Mouse (Mus musculus) bone marrow macrophage, adult 2 months (primary cell): Measurements from ENCODE around the gene Ythdf2. TPM values are rescaled to one million over a fixed set of nuclear protein-coding genes. Genes with fewer than 3 reads are reported as not detected.

Source experiments
- H3K27ac ChIP-seq: 2 replicates; pipeline ENCODE4 v1.5.1; 2012; ENCODE audit warnings: low read depth, low read length; ENCODE audit not compliant: insufficient read depth
- H3K4me1 ChIP-seq: 2 replicates; pipeline ENCODE4 v1.6.1; 2012; ENCODE audit warnings: low read length; ENCODE audit not compliant: control insufficient read depth, insufficient read depth
- H3K4me3 ChIP-seq: 2 replicates; pipeline ENCODE4 v1.5.1; 2012; ENCODE audit warnings: mild to moderate bottlenecking, low read length, moderate library complexity; ENCODE audit not compliant: insufficient read depth
- CTCF ChIP-seq: IDR thresholded peaks from 2 replicates; pipeline ENCODE4 v1.5.1; 2012; ENCODE audit warnings: low read depth, mild to moderate bottlenecking, low read length, moderate library complexity
- POLR2A ChIP-seq: IDR thresholded peaks from 2 replicates; pipeline ENCODE4 v1.6.1; 2012; ENCODE audit warnings: mild to moderate bottlenecking, low read depth, low read length, borderline replicate concordance
- polyA plus RNA-seq: library from polyadenylated mRNA; stranded (reverse); fragments of >200 nt; gene quantifications from 2 replicates; pipeline ENCODE4 v1.2.4, GENCODE M21; 2012; ENCODE audit not compliant: missing spikeins, insufficient read depth, insufficient read length

The Ythdf2 gene
- polyA plus RNA-seq, 1 experiment, result 51.4 TPM

DNA sequence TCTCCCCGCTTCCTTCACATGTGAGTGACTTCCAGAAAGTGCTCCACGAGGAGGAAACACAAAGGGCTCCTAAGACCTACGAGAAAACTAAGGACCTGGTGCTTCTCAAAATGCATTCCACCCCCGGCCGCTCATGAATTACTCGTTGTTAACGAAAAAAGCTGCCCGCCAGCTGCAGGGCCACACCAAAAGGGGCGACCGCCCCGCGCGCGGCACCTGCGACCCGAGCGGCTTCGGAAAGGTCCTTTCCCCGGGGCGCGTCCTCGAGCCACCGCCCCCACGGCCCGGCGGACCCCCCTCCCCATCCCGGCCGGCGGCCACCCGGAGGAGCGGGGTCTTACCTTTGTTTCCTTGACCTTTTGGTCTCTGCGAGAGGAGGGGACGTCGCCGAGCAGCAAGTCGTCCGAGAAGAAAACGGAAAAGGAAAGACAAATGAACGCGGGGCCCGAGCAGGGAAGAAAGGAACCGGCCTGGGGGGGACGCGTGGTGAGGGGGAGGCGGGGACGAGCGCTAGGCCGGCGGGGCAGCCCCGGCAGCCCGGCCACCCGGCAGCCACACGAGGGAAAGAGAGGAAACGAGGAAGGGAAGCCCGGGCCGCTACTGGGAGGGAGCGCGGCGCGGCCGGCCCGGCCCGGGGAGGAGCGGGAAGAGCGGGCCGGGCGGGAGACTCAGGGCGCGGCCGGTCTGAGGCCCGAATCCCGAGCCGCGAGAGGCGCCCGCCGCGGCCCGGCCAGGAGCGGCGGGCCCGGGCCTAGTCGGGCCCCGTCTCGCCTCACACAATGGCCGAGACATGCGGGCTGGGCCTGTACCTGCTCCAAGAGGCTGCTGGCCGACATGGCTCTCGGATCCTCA is 786 bp downstream of the Ythdf2 start:
- Histone ChIP-seq H3K4me1 (peaks cover 39% of the 10 kb centered on the region), H3K4me3 (peak overlapping the region; percentile 99), H3K27ac (peak overlapping the region; percentile 85)
- TF ChIP-seq POLR2A (no peak), CTCF (no peak)

DNA sequence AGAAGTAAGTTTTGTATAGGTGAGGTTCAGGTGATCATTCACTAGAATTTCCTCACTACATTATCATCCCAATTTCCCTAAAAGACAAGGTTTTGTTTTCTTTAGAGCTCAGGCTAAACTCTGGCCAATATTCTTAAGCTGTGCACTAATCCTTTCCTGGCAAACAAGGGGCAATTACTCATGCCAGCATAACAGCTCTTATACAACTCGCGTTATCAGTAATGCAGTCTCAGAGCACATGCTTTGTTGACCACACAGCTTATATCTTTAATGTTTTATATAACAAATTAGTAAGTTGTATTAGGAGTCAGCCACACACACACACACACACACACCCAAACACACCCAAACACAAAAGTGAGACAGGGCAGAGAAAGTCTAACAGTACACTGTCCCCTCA is 1.8 kb downstream of the Ythdf2 start:
- no peak overlapping the region for H3K27ac ChIP-seq

DNA sequence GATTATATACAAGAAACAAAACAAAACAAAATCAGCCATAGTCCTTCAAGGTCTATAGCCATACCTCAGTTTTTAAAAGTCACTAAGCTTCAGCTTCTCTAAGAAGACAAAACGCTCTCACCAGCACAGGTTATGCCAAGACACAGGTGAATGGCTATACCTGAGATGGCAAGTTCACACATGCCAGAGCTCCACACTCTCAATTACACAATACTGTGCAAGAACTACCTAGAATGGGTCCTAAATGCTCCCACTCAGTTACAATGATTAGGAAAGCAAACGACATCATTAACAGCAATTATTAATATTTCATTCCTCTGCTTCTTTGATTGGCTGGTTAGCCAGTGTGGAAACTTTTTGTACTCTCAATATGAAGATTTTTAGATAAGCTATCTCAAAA is 2.8 kb downstream of the Ythdf2 start:
- H3K4me1 ChIP-seq, result peaks cover 21% of the 10 kb centered on the region
- no peak overlapping the region for H3K27ac ChIP-seq
- no peak overlapping the region for H3K4me3 ChIP-seq
- TF ChIP-seq CTCF (no peak), POLR2A (no peak)

More for the DNA sequence above, 1.8 kb downstream of the Ythdf2 start:
- H3K4me3 ChIP-seq, result peak overlapping the region; percentile 99
- H3K4me1 ChIP-seq, result peaks cover 30% of the 10 kb centered on the region
- TF ChIP-seq POLR2A (no peak), CTCF (no peak)

DNA sequence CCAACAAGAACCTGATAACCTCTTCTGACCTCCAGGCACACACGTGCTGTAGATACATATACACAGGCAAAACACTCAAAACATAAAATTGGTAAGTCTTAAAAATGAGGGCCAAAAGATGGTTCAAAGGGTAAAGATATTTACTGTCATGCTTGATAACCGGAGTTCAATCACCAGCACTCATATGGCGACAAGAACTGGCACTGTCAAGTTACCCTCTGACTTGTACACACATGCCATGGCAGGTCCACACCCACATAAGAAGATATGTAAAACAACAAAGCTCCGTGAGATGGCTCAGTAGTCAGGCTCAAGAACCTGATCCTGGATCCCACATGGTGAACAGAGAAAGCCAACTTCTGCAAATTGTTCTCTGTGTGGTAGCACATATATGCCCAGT is 4.8 kb downstream of the Ythdf2 start:
- Histone ChIP-seq H3K27ac (peak overlapping the region; percentile 27; the same call in 1 of the 2 replicates), H3K4me3 (no peak overlapping the region), H3K4me1 (peaks cover 15% of the 10 kb centered on the region)
- TF ChIP-seq POLR2A (no peak), CTCF (no peak)

DNA sequence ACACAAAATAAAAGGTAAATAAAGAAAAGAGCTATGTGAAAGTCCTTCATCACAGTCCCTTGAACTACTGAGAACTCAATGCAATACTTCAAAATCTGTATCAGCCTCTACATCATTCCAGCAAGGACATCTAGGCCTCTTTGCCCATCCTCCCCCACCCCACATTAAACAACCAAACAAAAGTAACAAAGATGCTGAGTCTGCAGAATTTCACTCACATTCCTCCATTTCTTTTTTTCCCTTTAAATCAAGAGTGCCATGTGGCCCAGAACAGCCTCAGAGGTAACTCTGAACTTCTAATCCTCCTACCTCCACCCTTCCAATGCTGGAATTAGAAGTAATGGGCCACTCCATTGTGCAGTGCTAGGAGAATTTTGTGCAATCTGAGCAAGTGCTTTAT is 13.3 kb downstream of the Ythdf2 start:
- no peak overlapping the region for H3K4me3 ChIP-seq
- no peak overlapping the region for H3K27ac ChIP-seq
- peaks cover 33% of the 10 kb centered on the region for H3K4me1 ChIP-seq
- TF ChIP-seq POLR2A, result no peak

DNA sequence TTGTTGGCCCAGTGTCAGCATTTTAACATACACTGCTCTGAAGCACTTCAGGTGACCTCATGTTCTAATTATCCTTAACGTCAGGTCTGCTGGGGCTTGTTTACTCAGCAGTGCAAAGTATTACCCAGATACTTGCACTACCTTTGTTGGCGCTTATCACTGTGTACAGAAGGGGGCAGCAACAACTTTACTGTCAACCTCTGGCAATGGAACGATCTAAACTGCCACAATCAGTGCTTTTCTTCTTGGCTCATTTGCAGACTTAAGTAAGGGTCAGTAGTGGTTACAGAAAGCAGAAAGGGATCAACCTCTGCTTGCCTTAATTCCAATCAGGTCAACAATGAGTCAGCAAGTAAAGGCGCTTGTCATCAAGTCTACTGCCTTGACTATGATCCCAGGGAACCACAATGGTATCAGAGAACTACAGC is 13.8 kb downstream of the Ythdf2 start:
- Histone ChIP-seq H3K4me1 (peaks cover 36% of the 10 kb centered on the region), H3K4me3 (no peak overlapping the region), H3K27ac (no peak overlapping the region)
- no peak for TF ChIP-seq CTCF
- no peak for TF ChIP-seq POLR2A

DNA sequence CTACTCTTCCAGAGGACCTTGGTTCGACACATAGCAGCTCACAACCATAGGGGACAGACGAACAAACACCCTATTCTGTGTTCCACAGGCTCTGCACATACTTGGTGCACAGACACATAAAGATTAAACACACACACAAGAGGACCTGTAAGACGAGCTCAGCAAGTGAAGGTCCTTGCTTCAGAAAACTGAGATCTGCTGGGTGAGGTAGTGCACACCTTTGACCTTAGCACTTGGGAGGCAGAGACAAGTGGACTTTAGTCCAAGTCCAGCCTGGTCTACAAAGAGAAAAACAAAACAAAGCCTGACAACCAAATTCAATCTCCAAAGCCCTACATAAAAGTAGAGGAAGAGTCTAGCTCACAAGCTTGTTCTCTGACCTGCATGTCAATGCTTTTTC is 17.1 kb downstream of the Ythdf2 start:
- Histone ChIP-seq H3K27ac (no peak overlapping the region), H3K4me1 (peaks cover 30% of the 10 kb centered on the region), H3K4me3 (no peak overlapping the region)
- no peak for TF ChIP-seq CTCF
- TF ChIP-seq POLR2A, result no peak

DNA sequence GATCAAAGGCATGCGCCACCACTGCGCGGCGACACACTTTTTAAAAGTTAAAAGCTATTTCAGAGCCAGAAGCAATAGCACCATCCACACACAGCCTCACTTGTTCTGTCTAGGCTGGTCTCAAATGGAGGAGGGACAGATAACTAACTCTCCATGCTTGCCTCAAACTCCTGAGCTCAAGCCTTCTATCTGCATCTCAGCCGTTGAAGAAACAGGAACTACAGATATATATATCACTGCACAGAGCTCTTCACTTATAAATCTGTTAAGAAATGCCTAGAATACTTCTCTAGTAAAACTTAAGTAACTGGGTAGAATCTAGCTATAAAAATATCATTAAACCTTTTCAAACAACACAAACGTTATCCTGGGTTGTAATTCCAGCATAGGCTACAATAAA is 17.7 kb downstream of the Ythdf2 start:
- Histone ChIP-seq H3K4me1 (peaks cover 25% of the 10 kb centered on the region), H3K27ac (0 out of 2 replicates have a peak overlapping the region, but pooled peaks have one; percentile 12), H3K4me3 (no peak overlapping the region)
- no peak for TF ChIP-seq CTCF
- no peak for TF ChIP-seq POLR2A

DNA sequence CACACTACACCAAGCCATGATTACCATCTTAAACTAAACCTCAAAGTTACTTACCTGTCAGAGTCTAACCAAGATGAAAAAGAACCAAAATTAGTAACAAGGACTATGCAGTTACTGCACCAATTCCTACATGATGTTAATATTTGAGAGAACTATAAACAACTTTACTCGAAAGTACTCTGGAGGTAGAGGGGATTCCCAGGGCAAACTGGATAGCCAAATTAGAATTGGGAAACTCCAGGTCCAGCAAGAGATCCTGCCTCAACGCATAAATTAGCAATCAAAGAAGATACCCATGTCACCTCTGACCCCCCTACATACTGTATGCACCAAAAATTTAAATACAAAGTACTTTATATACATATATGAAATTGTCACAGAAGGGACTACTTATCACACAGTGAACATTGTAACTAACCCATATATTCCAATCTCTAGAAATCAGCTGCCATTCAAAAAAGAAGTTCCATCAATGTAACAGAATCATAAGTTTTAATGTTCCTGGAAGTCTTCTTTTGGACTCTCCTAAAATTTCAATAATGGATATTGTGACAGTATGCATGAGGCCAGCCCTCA is 24.2 kb downstream of the Ythdf2 start:
- H3K4me3 ChIP-seq, result no peak overlapping the region
- no peak overlapping the region for H3K27ac ChIP-seq
- TF ChIP-seq CTCF (no peak), POLR2A (no peak)
- H3K4me1 ChIP-seq, result no peaks in the 10 kb centered on the region

DNA sequence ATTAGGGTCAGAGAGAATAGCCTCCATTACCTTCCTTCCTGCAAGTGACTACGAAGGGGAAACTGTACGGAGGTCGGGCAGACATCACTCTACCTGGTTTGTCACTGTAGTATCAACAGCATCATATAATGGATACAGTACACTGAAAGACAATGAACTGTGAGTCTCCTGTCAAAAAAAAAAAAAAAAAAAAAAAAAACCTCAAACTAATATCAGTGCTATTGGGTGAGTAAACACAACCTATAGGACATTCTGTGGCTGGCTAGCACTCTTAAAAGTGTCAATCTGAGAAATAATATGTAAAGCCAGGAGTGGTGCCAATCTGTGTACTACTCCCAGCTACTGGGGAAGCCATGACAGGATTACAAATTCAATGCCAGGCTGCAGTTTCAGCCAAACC is 28.9 kb downstream of the Ythdf2 start:
- no peak overlapping the region for H3K27ac ChIP-seq
- peaks cover 2% of the 10 kb centered on the region; the same call in 1 of the 2 replicates for H3K4me1 ChIP-seq
- no peak overlapping the region for H3K4me3 ChIP-seq
- TF ChIP-seq POLR2A (no peak), CTCF (no peak)
